Mouse (Mus musculus) MEL (cell line): Measurements from ENCODE around the gene Cep295nl. TPM values are rescaled to one million over a fixed set of nuclear protein-coding genes. Genes with fewer than 3 reads are reported as not detected.
A peak's percentile ranks its signal among the peaks of the same experiment; 100 is the strongest.

Experiments
- DNase-seq: peaks from one replicate; pipeline ENCODE4 v3.0.0; 2011; ENCODE audit warnings: low read depth, low spot score
- H3K27ac ChIP-seq: 2 replicates; pipeline ENCODE4 v1.5.1; 2012; ENCODE audit warnings: low read depth, mild to moderate bottlenecking, control low read depth, low read length, moderate library complexity; ENCODE audit not compliant: control insufficient read depth
- H3K27me3 ChIP-seq, 2 experiments: fragments of 150-350 bp in 1 of 2; sonication (generic) in 1 of 2; 2 replicates each; pipeline ENCODE4 v1.6.1; 2012; ENCODE audit warnings: low read length in 2 of 2, mild to moderate bottlenecking in 2 of 2, improper control_type of control experiment in 1 of 2, moderate library complexity in 1 of 2; ENCODE audit not compliant: insufficient read depth in 2 of 2, control insufficient read depth in 1 of 2
- H3K36me3 ChIP-seq, 2 experiments: 2 replicates each; pipeline ENCODE4 v1.6.1; 2012 to 2014; ENCODE audit warnings: low read length in 2 of 2, improper control_type of control experiment in 1 of 2, inconsistent platforms in 1 of 2, mild to moderate bottlenecking in 1 of 2; ENCODE audit not compliant: insufficient read depth in 2 of 2, control insufficient read depth in 1 of 2
- H3K4me1 ChIP-seq, 2 experiments: fragments of 150-350 bp in 1 of 2; sonication (generic) in 1 of 2; 2 replicates each; pipeline ENCODE4 v1.6.1; 2012; ENCODE audit warnings: low read length in 2 of 2, improper control_type of control experiment in 1 of 2, mild to moderate bottlenecking in 1 of 2; ENCODE audit not compliant: insufficient read depth in 2 of 2, control insufficient read depth in 1 of 2
- H3K4me3 ChIP-seq, 2 experiments: fragments of 150-350 bp in 1 of 2; sonication (generic) in 1 of 2; 2 replicates each; pipeline ENCODE4 v1.5.1; 2012; ENCODE audit warnings: low read depth in 2 of 2, low read length in 2 of 2, mild to moderate bottlenecking in 2 of 2, moderate library complexity in 2 of 2, control low read depth in 1 of 2, improper control_type of control experiment in 1 of 2; ENCODE audit not compliant: control insufficient read depth in 1 of 2, insufficient read depth in 1 of 2
- H3K79me2 ChIP-seq: 2 replicates; pipeline ENCODE4 v1.6.1; 2012; ENCODE audit warnings: mild to moderate bottlenecking, low read length, moderate library complexity; ENCODE audit not compliant: control insufficient read depth, poor library complexity, insufficient read depth
- H3K9ac ChIP-seq: 2 replicates; pipeline ENCODE4 v1.6.1; 2012; ENCODE audit warnings: low read depth, mild to moderate bottlenecking, control low read depth, low read length, moderate library complexity; ENCODE audit not compliant: control insufficient read depth, poor library complexity, severe bottlenecking
- H3K9me3 ChIP-seq: fragments of 150-350 bp; sonication (generic); replicated peaks from 2 replicates; pipeline ENCODE4 v1.6.1; 2012; ENCODE audit warnings: mild to moderate bottlenecking, low read length, improper control_type of control experiment, moderate library complexity; ENCODE audit not compliant: insufficient read depth
- BHLHE40 ChIP-seq: IDR thresholded peaks from 2 replicates; pipeline ENCODE4 v1.6.1; 2012; ENCODE audit warnings: low read depth, mild to moderate bottlenecking, inconsistent platforms, low read length, improper control_type of control experiment, borderline replicate concordance
- CTCF ChIP-seq, 3 experiments: IDR thresholded peaks in 2 of 3; conservative IDR thresholded peaks in 1 of 3; 2 replicates each; pipeline ENCODE4 v1.5.1; 2011 to 2012; ENCODE audit warnings: low read length in 3 of 3, low read depth in 2 of 3, mild to moderate bottlenecking in 2 of 3, improper control_type of control experiment in 1 of 3, inconsistent platforms in 1 of 3, mixed read lengths in 1 of 3, moderate library complexity in 1 of 3; ENCODE audit not compliant: control insufficient read depth in 1 of 3, insufficient read depth in 1 of 3, poor library complexity in 1 of 3, severe bottlenecking in 1 of 3
- HCFC1 ChIP-seq: IDR thresholded peaks from 2 replicates; pipeline ENCODE4 v1.6.1; 2012; ENCODE audit warnings: low read depth, mild to moderate bottlenecking, inconsistent platforms, low read length, improper control_type of control experiment, moderate library complexity
- MAFK ChIP-seq: IDR thresholded peaks from 2 replicates; pipeline ENCODE4 v1.6.1; 2011; ENCODE audit warnings: low read depth, mild to moderate bottlenecking, low read length, improper control_type of control experiment, borderline replicate concordance
- MAX ChIP-seq: IDR thresholded peaks from 2 replicates; pipeline ENCODE4 v1.6.1; 2011; ENCODE audit warnings: low read length, improper control_type of control experiment
- MYC ChIP-seq: IDR thresholded peaks from 2 replicates; pipeline ENCODE4 v1.6.1; 2011; ENCODE audit warnings: low read depth, mild to moderate bottlenecking, low read length, improper control_type of control experiment, moderate library complexity
- POLR2AphosphoS2 ChIP-seq: IDR thresholded peaks from 2 replicates; pipeline ENCODE4 v1.6.1; 2011; ENCODE audit warnings: low read length, improper control_type of control experiment
- POLR2AphosphoS5 ChIP-seq: IDR thresholded peaks from 2 replicates; pipeline ENCODE4 v1.6.1; 2012; ENCODE audit warnings: low read depth, borderline replicate concordance, mild to moderate bottlenecking, inconsistent platforms, low read length, moderate library complexity, mixed read lengths
- RAD21 ChIP-seq: IDR thresholded peaks from 2 replicates; pipeline ENCODE4 v1.6.1; 2011; ENCODE audit warnings: mild to moderate bottlenecking, low read depth, low read length, improper control_type of control experiment
- SMC3 ChIP-seq: IDR thresholded peaks from 2 replicates; pipeline ENCODE4 v1.6.1; 2011; ENCODE audit warnings: low read depth, low read length, improper control_type of control experiment
- TAL1 ChIP-seq: IDR thresholded peaks from 2 replicates; pipeline ENCODE4 v1.6.1; 2012; ENCODE audit warnings: mild to moderate bottlenecking, inconsistent platforms, low read length, moderate library complexity, mixed read lengths
- TBP ChIP-seq: IDR thresholded peaks from 2 replicates; pipeline ENCODE4 v1.8.0; 2011; ENCODE audit warnings: low read depth, low read length, improper control_type of control experiment
- ZKSCAN1 ChIP-seq: IDR thresholded peaks from 2 replicates; pipeline ENCODE4 v1.6.1; 2012; ENCODE audit warnings: low read depth, mild to moderate bottlenecking, inconsistent platforms, low read length, improper control_type of control experiment, moderate library complexity
- ZNF384 ChIP-seq: IDR thresholded peaks from 2 replicates; pipeline ENCODE4 v1.6.1; 2012; ENCODE audit warnings: low read depth, mild to moderate bottlenecking, inconsistent platforms, low read length, improper control_type of control experiment
- polyA plus RNA-seq, 2 experiments: library from polyadenylated mRNA; stranded (reverse) in 1 of 2; unstranded in 1 of 2; fragments of >175 nt in 1 of 2; fragments of >200 nt in 1 of 2; gene quantifications; 2 replicates each; pipeline versions ENCODE4 v1.2.1 to v1.2.4; 2012; ENCODE audit warnings: low replicate concordance in 2 of 2, low read depth in 1 of 2; ENCODE audit not compliant: insufficient read length in 2 of 2, insufficient read depth in 1 of 2, missing spikeins in 1 of 2
- total RNA-seq: library from RNA; depleted of rRNA; stranded (reverse); fragments of 300-350 nt; gene quantifications from 2 replicates; pipeline ENCODE4 v1.2.3, GENCODE M21; 2012

Gene Cep295nl
- total and polyA plus RNA-seq, 3 experiments = not detected

- Histone ChIP-seq H3K36me3 (no peaks in the 10 kb centered on the region), H3K27me3 (peaks cover 13 to 18% of the 10 kb centered on the region in 2 experiments), H3K9me3 (no peaks in the 10 kb centered on the region), H3K27ac (no peak overlapping the region), H3K4me3 (no peak overlapping the region), H3K79me2 (no peaks in the 10 kb centered on the region), H3K9ac (no peak overlapping the region), H3K4me1 (no peaks in the 10 kb centered on the region)
- TF ChIP-seq POLR2AphosphoS5 = no peak
- TF ChIP-seq BHLHE40 = no peak
- no peak for TF ChIP-seq ZNF384
- no peak for TF ChIP-seq ZKSCAN1
- DNase-seq = no peak
Measured at GRCm38 (mm10) chr11:118321500-118321899, 20.8 kb downstream of the Cep295nl start.

DNA sequence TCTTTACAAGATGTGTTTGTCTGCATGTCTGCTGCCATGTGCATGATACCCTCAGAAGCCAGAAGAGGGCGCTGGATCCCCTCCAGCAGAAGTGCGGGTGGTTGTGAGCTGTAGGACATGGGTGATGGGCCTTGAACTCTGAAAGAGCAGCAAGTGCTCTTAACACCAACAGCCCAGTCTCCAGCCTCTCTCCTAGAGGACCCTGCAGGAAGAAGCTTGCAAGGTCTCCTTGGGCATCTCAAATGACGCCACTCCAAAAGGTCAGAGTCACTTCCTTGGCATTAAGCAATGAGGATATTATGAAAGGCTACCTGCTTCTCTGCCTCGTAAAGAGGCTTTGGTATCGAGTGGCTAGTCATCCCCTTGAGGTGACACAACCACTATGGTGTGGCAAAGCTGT is 23.6 kb downstream of the Cep295nl start:
- Histone ChIP-seq H3K27me3 (peaks cover 7 to 10% of the 10 kb centered on the region in 2 experiments), H3K4me1 (peaks cover 0 to 7% of the 10 kb centered on the region in 2 experiments; a peak in 1 of 4 replicates), H3K9ac (no peak overlapping the region), H3K4me3 (no peak overlapping the region), H3K27ac (no peak overlapping the region), H3K36me3 (no peaks in the 10 kb centered on the region), H3K79me2 (no peaks in the 10 kb centered on the region), H3K9me3 (no peaks in the 10 kb centered on the region)
- peak; percentile 68 for DNase-seq
- peak; percentile 68 for TF ChIP-seq SMC3
- TF ChIP-seq CTCF (IDR thresholded peaks at IDR 0.05 in 2 of 3, conservative IDR thresholded peaks at IDR 0.05 in 1 of 3; ENCODE audit: control insufficient read depth in 1 of 3, insufficient read depth in 1 of 3, low read depth in 2 of 3, low read length in 3 of 3, poor library complexity in 1 of 3, severe bottlenecking in 1 of 3) = peak; percentile 70 to 84 (median 79)
- TF ChIP-seq MAX = 0 out of 2 replicates have a peak, but pooled peaks have one; percentile 35
- peak; percentile 78 for TF ChIP-seq MYC
- TF ChIP-seq TBP = no peak
- peak; percentile 61 for TF ChIP-seq RAD21

DNA sequence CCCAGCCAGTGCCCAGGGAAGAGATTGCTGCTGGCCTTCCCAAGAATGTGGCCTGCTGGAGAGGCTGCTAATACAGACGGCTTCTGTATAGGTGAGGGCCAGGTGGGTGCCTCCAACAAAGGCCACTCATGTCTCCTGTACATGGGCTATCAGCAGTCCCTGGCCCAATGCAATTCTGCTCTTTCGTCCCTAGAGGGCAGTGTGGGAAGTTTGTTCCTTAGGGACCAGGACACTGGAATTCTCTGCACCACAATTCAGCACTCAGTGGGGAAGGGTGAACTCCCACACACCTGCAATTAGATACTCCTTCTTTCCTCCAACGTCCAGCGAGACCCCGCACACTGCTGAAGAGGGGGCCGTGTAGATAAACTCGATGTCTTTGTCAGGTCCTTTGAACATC is 25.2 kb downstream of the Cep295nl start:
- Histone ChIP-seq H3K27ac (no peak overlapping the region), H3K4me3 (no peak overlapping the region), H3K79me2 (no peaks in the 10 kb centered on the region), H3K36me3 (no peaks in the 10 kb centered on the region; a peak in 1 of 4 replicates), H3K9me3 (no peaks in the 10 kb centered on the region), H3K9ac (no peak overlapping the region), H3K27me3 (peaks cover 3 to 5% of the 10 kb centered on the region in 2 experiments), H3K4me1 (peaks cover 0 to 7% of the 10 kb centered on the region in 2 experiments; a peak in 1 of 4 replicates)
- DNase-seq = peak; percentile 68
- TF ChIP-seq CTCF (IDR thresholded peaks at IDR 0.05 in 2 of 3, conservative IDR thresholded peaks at IDR 0.05 in 1 of 3; ENCODE audit: control insufficient read depth in 1 of 3, insufficient read depth in 1 of 3, low read depth in 2 of 3, low read length in 3 of 3, poor library complexity in 1 of 3, severe bottlenecking in 1 of 3) = peak; percentile 79 to 96 (median 82)
- TF ChIP-seq TAL1 = no peak
- TF ChIP-seq SMC3 = peak; percentile 54
- TF ChIP-seq HCFC1 = no peak
- TF ChIP-seq MYC = no peak
- peak; percentile 35 for TF ChIP-seq RAD21
- TF ChIP-seq ZKSCAN1 = no peak
- TF ChIP-seq MAFK = no peak
- no peak for TF ChIP-seq POLR2AphosphoS2
